Mouse (Mus musculus): Measurements from ENCODE around the gene Prnp. TPM values are rescaled to one million over a fixed set of nuclear protein-coding genes. Genes with fewer than 3 reads are reported as not detected.

Prnp gene
- total RNA-seq, 2 experiments from 2014 or later = 81.6 to 88.1 TPM

GRCm38 (mm10) chr2:131982546-131983196 lies 72.9 kb downstream of the Prnp start:
- intact Hi-C loops (cut with DNase I) = loop anchor here (1.0 to 10.0 kb wide), 5 partner anchors 46 to 502 kb away; no protein-coding TSS in a partner anchor
- peak; percentile 62 to 79 for DNase-seq

GRCm38 (mm10) chr2:131987950-131988349 lies 78.2 kb downstream of the Prnp start:
- intact Hi-C loops (cut with DNase I) = loop anchor here (10.0 kb wide), 1 partner anchor 497 kb away; no protein-coding TSS in a partner anchor
- DNase-seq = no peak

Other genes with a start within 250 kb of the Prnp start
- not detected for gene Erv3, start 50.2 kb upstream of the Prnp start, total RNA-seq (2021)
- gene Prn, start within 50 bp of the Prnp start, total RNA-seq (2021) = 1 to 10 TPM in 1 of 2 experiments, under 1 TPM in 1; 0.71 to 2.8 TPM
- gene Prnd, start 40.9 kb downstream of the Prnp start, total RNA-seq (2021) = 10 to 100 TPM in 1 of 2 experiments, 1 to 10 TPM in 1; 3.2 to 10.4 TPM
- gene Rassf2, start 120.3 kb downstream of the Prnp start, total RNA-seq (2021) = 10 to 100 TPM; 13.7 to 17.8 TPM
- gene Slc23a2, start 235.2 kb downstream of the Prnp start, total RNA-seq (2021) = 10 to 100 TPM; 15.4 to 16.0 TPM